Mouse (Mus musculus) B cell, adult 2 months (primary cell): ENCODE results near the gene Oprl1.

Experiments used
- DNase-seq, 2 experiments: peaks; one replicate each; pipeline ENCODE4 v3.0.0; 2022

Oprl1 gene

DNA sequence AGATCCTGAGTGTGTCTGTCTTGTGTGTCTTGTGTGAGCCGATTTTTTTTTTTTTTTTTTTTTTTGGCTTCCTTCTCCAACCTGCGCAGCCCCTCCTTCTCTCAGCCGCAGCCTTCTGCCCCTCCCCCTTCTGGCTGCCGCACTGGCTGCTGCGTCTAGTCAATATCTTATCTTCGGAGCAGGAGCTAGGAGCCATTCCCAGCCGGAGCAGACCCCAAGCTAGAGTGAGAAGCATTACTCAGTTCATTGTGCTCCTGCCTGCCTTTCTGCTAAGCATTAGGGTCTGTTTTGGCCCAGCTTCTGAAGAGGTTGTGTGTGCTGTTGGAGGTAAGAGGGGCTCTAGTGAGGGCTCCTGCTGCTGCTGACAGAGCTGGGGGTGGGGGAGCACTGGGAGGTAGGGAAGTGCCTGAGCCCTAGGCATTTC, at the start of gene Oprl1:
Gene Oprl1 (plus strand): TSS at position 114 of the 424 bp plus-strand sequence.
- DNase-seq, result no peak

DNA sequence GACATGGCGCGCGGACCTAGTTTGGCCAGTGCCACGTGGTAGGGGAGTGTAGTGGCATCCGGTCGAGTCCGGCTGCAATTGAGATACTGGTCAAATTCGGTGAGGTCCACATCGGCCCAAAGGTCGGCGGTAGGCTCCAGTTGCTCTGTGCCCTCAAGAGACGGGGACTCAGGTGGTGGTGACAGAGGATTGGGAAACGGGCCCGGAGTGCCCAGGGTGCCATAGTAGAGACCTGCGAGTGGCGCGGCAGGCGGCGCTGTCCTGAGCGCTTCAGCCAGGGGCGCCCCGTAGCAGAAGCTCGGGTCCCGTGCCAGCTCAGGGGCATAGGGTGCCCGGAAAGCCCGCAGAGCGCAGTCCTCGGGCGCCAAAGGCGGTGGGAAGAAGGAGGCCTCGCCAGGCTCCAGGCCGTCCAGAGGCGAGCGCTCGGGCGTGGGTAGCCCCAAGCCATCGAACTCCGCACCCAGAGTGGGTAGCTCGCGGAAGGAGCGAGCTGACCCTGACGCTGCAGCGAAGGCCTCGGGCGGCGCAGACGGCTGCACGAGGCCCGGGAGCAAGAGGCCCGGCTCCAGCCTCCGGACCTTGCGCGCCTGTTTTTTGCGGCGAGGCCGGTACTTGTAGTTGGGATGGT, 44.4 kb upstream of the Oprl1 start:
- peak in 1 of 2 experiments; percentile 21 for DNase-seq

DNA sequence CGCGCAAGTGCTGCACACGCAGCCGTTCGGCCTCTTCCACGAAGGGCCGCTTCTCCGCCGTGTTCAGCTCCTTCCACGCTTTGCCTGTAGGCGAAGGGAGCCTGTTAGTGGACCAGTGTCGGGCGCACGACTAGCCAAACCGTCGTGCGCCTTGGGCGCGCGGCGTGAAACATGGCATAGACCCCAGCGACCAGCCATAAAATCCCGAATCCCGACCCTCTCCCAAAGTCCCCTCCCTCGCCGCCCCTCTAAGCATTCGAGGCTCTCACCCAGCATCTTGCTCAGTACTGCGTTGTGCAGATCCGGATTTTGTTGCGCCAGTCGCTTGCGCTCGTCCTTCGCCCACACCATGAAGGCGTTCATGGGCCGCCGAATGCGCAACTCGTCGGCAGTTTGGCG, 43.9 kb upstream of the Oprl1 start:
- no peak for DNase-seq

DNA sequence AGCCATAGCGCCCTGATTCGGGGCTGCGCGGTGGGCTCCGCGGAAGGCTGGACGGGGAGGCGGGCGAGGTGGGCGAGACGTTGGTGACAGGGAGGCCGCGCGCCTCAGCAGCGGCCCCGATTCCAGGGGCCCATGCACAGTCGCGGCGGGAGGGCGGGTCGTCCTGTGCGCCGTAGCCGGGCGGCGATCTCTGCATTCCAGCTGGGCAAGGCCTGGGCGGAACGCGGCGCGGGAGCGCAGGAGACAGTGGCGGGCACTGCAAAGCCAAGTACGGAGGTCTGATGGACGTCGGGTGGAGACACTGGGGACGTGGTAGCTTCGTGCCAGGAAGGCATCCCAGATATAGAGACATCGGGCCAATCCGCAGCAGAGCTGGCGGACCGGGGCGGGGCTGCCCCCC, 43.5 kb upstream of the Oprl1 start, which contains the start of gene Sox18:
Gene Sox18 (minus strand): TSS at position 315 of the 400 bp plus-strand sequence.
- DNase-seq, result no peak

DNA sequence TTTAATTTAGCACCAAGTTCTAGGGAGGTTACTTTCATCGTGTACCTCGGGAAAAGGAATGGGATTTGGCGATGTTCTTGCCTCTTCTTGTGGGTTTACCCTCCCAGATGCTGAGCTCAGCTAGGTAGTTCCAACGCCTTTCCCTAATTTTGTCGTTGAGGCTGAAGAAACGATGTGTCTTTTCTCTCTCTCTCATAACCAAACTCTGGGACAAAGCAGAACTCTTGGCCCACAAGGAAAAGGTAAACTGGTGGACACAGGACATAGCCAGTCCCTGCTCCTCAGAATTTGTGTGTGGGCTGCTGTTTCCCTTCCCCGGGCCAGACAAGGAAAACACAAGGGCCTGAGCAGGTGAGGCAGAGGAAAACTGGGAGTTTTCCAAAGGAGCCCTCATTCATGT, 42.8 kb upstream of the Oprl1 start:
- DNase-seq, result no peak

DNA sequence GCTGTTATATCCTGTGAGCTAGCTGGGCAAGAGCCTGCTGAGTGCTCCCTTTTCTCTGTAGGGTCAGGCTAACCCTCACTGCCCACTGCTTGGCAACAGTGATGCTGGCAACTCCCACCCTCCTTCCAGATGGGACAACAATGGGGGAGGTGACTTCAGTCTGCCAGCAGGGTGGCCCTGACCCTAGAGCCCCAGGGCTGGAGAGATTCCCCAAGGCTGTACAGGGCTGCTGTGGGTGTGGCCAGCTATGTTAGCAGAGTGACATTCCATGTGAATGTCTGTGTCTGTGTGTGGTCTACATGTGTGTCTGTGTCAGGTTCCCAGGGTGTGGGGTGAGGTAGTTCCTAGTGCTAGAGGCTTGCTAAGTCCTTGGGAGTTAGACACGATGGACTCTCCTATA, 41.3 kb upstream of the Oprl1 start:
- no peak for DNase-seq

DNA sequence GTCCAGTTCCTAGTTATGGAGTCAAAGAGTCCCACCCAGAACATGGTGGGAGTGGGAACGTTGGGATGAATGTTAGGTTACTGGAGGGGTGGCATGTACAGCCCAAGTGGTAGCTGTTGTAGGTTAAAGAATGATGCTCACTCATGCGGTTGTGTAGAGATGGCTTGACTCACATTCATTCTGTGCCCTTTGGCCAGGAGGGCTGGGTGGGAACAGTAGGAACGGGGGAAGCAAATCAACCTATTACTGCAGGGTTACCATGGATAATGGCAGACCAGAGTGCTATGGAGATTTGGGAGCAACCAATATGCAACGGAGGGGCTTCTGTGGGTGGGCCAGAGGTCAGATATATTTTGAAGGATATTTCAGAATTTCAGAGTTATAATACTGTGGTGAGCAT, 39.9 kb upstream of the Oprl1 start:
- no peak for DNase-seq

DNA sequence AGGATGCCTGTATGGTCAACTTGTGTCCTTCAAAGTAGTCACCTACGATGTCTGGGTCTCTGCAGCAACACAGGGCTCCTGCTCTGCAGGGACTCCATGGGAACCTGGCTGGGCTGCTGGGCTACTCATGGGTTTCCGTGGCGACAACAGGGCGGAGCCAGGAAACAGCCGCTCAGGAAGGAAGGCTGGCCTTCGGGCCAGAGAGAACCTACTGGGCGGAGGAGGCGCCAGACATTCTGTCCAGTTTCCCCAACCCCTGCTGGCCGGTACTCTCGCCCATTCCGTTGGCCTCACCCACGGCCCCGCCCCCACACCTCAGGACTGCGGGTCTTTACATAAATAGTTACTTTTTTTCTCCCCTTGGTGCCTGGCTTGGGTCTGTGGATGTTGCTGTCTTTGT, 39.4 kb upstream of the Oprl1 start:
- DNase-seq, result no peak

DNA sequence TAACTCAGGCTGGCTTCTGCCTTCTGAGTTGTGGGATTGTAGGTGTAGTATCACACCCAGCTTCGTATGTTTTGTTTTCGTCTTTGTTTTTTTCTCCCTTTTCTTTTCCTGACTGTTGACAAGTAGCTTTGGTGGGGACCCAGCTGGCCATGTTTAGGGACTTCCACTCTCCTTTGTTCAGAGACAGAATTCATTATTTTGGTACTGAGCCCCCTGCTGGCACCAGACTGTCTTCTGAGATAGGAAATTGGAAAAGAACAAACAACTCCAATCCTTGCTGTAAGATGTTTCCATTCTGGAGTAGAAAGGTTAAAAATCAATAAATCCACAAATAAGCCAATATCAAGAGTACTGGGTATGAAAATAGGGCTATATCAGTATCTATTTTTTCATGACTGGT, 38.4 kb upstream of the Oprl1 start:
- DNase-seq, result no peak

DNA sequence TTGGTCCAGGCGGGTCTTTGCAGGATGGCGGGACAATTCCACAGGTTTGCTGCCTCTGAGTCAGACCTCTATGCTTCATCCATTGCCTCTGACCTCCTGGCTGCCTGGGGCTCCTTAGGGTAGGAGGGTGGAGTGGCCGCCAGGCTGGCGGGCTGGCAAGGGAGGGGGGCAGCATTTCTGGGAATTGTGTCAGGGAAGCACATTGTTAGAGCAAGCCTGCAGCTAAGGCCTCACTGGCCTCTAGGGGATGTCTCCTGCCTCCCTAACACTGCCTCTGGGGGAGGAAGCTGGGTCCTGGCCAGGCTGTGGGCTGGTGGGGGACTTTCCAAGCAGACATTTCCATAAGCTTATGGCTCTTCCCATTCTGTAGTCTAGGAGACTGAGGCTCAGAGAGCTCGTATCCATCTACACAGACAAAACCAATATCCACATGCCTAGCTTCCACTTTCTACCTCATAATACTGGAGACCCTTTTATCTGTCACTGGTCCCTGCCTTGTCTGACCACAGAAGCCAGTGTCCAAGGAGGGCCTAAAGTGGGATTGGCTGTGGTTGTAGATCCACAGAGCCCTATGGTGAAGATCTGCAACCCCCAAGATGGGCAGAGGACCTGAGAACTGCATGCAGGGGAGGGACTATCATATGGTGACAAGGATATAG, 37.6 kb upstream of the Oprl1 start:
- no peak for DNase-seq

DNA sequence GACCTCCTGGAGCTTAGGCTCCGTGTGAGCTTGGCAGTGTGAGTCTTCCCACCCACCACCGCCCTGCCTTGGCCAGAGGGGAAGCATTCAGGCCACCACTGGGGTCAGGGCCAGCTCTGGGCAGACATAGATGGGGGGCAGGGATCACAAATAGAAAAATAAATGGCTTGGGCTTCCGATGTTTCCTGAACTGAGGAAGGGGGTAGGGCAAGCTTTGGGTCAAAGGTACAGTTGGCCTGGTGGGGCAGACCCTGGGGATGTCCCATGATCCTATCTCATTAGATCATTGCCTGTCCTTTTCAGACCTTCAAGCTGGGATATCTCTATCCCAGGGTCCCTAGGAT, 37.1 kb upstream of the Oprl1 start:
- no peak for DNase-seq

DNA sequence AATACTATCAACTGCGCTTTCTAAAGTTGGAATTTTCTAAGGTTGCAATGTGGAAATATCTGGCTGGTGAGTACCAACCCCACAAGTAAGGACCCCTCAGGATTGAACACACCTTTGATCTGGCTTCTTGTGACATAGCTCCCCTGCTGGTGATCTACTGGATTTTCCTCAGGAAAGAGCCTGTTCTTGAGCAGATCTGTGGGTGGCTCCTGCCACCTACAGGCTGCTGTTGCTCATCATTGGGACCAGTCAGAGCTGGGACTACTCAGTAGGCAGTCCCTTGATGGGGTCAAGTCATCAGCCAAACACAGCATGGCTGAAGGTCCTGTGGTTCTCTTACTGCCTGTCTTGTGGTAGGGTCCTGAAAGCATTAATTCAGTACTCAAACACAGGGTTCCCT, 36.0 kb upstream of the Oprl1 start:
- DNase-seq, result peak; percentile 79 to 82

DNA sequence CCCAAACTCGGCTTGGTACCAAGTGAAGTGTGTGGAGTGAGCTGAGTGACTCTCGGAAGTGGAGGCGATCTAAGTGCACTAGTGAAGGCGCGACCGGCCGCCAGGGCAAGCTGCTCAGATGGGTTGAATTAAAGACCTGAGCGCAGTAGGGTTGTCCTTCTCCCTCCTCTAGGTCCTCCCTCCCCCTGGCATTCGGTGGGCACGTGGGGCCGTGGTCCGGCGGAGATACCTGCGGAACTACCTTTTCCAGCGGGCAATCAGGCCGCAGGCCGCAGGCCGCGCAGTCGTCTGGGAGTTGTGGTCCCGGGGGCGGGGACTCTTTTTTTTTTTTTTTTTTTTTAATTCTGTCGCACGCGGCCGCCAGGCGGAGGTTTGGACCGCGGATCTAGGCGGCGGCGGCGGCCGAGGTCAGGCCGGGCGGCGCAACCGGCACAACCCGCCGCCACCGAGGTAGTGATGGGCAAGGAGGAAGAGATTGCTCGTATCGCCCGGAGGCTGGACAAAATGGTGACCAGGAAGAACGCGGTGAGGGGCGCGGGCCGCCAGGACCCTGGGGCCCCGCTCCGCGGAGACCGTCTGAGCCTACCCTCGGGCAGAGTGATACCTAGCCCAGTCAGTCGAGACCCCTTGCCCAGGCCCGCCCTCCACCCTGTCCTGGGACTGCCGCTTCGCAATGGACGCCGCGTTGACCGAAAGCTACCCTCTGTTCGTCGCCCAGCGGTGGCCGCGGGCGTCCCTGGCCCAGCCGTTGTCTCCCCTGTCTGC, 34.7 kb upstream of the Oprl1 start, which contains the start of gene Tcea2:
Gene Tcea2 (plus strand): TSS at position 360 of the 765 bp plus-strand sequence.
- DNase-seq, result peak; percentile 73 to 74

DNA sequence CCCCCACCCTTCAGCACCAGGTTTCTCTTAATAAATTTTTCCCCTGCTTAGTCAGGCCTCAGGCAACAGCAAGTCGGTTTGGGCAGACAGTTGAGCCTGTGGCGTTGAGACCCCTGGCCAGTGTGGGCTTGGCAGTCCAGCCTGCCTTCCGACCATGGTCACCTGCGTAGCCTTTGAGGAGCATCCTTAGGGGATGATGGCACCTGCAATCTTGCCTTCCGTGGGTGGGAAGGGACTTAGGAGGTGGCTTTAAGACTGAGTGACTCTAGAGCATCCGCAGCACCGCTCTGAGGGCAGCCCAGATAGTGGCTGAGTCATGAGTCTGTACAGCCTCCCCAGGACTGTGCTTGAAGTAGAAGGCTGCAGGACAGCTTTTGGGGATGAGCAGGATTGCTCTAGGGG, 34.1 kb upstream of the Oprl1 start:
- no peak for DNase-seq

DNA sequence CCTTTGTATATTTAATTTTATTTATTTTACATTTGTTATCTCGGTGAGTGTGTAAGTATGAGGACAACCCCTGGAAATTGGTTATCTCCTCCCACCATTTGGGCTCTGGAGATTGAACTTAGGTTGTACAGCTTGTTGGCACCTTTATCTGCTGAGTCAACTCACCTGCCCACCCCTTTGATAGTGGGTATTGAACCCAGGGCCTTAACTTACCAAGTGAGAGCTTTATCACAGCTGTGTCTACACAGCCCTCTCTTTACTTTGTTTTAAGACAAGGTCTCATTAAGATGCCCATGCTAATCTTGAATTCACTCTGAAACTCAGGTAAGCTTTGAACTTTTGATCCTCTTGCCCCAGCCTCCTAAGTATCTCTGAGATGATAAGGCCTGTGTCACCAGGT, 32.8 kb upstream of the Oprl1 start:
- DNase-seq, result no peak

DNA sequence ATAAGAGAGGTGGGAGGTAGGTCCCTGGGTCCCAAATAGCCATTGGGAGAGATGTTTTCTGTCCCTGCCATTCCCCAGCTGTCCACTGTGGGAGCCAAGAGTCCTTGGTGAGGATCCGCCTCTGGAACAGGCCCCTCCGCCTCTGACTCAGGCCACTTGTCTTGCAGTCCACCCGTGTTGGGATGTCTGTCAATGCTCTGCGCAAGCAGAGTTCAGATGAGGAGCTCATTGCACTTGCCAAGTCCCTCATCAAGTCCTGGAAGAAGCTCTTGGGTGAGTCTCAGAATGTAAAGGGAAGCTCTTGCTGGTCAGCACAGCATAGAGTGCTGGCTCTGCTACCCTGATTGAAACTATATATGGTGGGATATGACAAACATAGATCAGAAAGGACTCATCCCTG, 31.4 kb upstream of the Oprl1 start:
- no peak for DNase-seq

DNA sequence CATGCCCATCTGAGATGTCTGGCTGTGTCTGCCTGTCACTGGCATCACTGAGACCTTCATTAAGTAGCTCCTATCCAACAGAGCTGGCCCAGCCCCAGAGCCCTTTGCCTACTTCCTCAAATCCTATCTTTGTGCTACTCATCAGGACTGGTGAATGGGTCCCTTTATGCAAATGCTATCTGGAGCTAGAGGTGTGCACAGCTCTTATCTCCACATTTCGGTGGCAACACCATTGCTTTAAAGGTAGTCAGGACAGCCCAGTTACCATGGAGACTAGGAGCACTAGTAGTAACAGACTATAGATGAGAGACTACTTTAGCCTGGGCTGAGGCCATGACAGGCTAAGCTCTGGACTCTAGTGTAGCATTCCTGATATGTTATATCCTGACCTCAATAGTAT, 30.1 kb upstream of the Oprl1 start:
- no peak for DNase-seq

DNA sequence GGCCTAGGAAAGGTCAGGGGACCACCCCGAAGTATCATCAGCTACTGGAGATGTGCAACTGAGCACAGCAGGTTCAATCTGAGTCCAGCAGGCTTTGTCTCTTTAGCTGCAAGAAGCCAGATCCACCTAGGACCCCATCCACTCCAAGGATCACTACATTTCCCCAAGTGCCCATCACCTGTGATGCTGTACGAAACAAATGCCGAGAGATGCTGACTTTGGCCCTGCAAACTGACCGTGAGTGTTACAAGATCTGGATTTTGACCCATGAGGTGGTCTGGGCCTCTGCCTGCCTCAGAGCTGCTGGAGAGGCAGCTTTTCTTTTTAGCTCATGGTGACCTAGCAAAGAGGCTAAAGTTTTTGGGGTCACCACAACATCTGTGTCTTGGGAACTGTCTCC, 29.1 kb upstream of the Oprl1 start:
- DNase-seq, result no peak

DNA sequence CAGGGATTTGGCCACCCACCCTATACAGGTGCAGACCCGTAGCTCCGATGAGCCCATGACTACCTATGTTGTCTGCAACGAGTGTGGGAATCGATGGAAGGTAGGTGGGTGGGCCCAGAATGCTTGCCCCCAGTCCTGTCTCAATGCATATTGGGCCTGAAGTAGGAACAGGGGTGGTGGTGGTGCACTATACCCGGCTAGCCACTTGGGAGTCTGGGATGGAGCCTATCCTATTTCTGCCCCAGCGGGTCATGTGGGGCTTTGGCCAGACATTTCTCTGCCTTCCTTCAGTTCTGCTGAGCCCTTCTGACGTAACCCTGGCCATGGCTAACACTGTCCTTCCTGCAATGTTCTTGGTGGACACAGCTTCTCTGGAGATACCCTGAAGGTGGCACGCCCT, 27.2 kb upstream of the Oprl1 start:
- no peak for DNase-seq

DNA sequence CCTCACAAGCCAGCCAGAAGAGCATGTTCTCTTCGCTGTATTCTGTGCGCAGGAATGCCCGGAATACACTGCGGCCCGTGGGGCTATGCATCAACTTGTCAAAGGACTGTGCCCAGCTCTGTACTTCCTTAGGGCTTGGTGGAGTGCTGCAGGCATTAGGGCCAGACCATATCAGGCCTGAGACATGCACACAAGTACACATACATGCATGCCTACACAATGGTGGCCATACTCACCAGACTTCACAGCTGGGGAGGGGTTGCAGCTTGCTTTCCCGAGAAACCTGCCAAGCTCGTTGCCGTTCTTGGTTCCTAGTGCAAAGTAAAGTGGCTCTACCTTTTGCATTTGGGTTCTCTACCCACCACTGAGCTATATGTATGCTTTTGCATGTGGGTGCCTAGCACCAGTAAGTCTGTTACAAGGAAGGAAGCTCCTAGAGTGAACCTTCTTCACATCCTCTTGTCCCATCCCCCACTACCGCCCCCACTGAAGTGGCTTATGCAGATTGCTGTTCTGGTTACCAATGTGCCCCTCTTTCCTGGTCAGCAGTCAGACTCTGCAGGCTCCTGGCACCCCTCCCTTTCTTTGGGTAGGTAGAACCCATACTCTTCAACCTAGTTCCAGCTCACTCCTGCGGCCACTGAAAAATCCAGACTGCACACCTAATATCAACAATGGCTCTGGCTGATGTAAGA, 25.2 kb upstream of the Oprl1 start:
- no peak for DNase-seq

DNA sequence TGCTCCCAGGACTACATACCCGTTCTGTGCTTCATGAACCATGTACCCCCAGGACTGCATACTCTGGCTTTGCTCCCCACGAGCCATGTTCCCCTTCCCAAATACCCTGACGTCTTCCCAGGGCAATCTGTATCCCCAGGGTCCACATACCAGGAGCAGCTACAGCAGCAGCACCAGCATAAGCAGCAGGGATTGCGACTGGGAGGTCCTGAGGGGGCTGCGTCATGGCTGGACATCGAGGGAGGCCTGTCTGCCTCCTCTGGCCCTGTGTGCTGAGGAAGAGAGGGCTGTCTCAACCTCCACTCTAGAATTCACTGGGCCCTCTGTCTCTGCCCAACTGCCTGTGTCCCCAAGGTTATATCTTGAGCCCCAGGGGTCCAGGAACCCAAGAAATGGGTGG, 23.7 kb upstream of the Oprl1 start:
- no peak for DNase-seq

DNA sequence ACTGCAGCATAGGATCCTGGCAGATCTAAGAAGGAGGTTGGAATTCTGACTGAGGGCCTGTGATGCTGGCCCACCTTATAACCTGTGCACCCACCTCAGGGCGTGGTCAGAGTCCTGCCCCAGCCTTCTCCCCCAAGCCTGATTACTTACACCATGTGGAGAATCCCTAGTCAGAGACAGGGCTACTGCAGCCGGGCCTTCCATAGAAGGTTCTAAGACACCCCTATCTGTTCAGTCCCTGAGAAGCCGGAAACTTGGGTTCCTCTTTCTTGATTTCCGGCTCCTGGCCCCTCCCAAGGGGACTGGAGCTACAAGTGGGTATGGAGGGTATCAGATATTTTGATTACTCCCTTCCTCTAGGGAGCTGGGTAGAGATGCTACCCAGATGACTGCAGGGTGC, 23.2 kb upstream of the Oprl1 start:
- DNase-seq, result peak; percentile 58 to 61

DNA sequence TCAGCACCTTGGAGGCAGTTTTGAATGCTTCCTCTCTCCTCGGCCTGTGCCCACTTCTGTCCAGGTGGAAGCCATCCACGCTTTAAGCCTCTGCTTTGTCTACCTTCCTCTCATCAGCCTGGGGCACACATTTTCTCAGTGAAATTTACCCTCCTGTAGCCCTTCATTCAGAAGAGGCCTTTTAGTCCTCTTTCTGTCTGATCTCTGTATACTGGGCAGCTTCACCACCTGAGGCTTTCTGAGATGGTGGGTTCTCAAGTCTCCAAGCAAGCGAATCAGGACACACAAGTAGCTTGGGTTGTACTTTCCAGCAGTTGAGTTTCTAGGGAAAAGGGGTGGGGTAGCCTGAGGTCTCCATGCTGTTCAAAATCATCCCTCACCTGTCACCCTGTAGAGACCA, 22.5 kb upstream of the Oprl1 start:
- no peak for DNase-seq
